Mouse (Mus musculus) embryonic facial prominence, embryonic 14.5 days (tissue): ENCODE measurements at regions not wholly inside any gene's neighbourhood (a gene's known extent, or its start where the extent isn't known, plus 50 kb on each side); places are given as distances from the start of the nearest gene placed in this dataset.

Source experiments
- ATAC-seq: fragments of 200-750 bp; cut with Nextera tagmentation; 2 replicates; pipeline ENCODE4 v1.8.0; 2017; ENCODE audit warnings: low read depth, moderate number of reproducible peaks, moderate TSS enrichment
- DNase-seq: peaks from one replicate; pipeline ENCODE4 v3.0.0-alpha.2; 2015; ENCODE audit warnings: low spot score
- H3K27ac ChIP-seq: fragments of 300-500 bp; sonication (generic); replicated peaks from 2 replicates; pipeline ENCODE4 v1.5.1; 2014; ENCODE audit warnings: low read depth, mild to moderate bottlenecking, low read length, moderate library complexity
- H3K27me3 ChIP-seq: fragments of 300-500 bp; sonication (generic); replicated peaks from 2 replicates; pipeline ENCODE4 v1.6.1; 2014; ENCODE audit warnings: low read length; ENCODE audit not compliant: control insufficient read depth, insufficient read depth
- H3K36me3 ChIP-seq: fragments of 300-500 bp; sonication (generic); 2 replicates; pipeline ENCODE4 v1.6.1; 2014; ENCODE audit warnings: low read length, mixed read lengths; ENCODE audit not compliant: control insufficient read depth, insufficient read depth
- H3K4me1 ChIP-seq: fragments of 300-500 bp; sonication (generic); 2 replicates; pipeline ENCODE4 v1.6.1; 2014; ENCODE audit warnings: antibody characterized with exemption, low read length; ENCODE audit not compliant: control insufficient read depth, insufficient read depth
- H3K4me2 ChIP-seq: fragments of 300-500 bp; sonication (generic); 2 replicates; pipeline ENCODE4 v1.6.1; 2014; ENCODE audit warnings: low read depth, mild to moderate bottlenecking, low read length, moderate library complexity, mixed read lengths
- H3K4me3 ChIP-seq: fragments of 300-500 bp; sonication (generic); 2 replicates; pipeline ENCODE4 v1.5.1; 2014; ENCODE audit warnings: low read depth, mild to moderate bottlenecking, low read length
- H3K9ac ChIP-seq: fragments of 300-500 bp; sonication (generic); 2 replicates; pipeline ENCODE4 v1.6.1; 2014; ENCODE audit warnings: low read depth, mild to moderate bottlenecking, low read length, moderate library complexity, mixed read lengths
- H3K9me3 ChIP-seq: fragments of 300-500 bp; sonication (generic); 2 replicates; pipeline ENCODE4 v1.6.1; 2016; ENCODE audit warnings: low read length; ENCODE audit not compliant: control insufficient read depth
- WGBS: fragments of 180-500 bp; shearing (Covaris S2); extraction: QIAGEN DNeasy Blood & Tissue Kit; methylation state at CpG from one replicate; pipeline ENCODE4 v1.1.7; 2014; 5-methylcytosine and 5-hydroxymethylcytosine counted together

- no peak overlapping the region for H3K4me2 ChIP-seq
- WGBS, result 71% methylated on average over 8 of the region's 8 CpGs
- H3K27me3 ChIP-seq, result no peaks in the 10 kb centered on the region
- no peaks in the 10 kb centered on the region for H3K36me3 ChIP-seq
- H3K4me1 ChIP-seq, result no peaks in the 10 kb centered on the region
- H3K27ac ChIP-seq, result no peak overlapping the region
- no peak for ATAC-seq
- H3K4me3 ChIP-seq, result no peak overlapping the region
- no peak overlapping the region for H3K9ac ChIP-seq
- no peak for DNase-seq
- no peaks in the 10 kb centered on the region for H3K9me3 ChIP-seq
Observed at GRCm38 (mm10) chr1:35957425-35958372, 110.5 kb upstream of the Hs6st1 start.

DNA sequence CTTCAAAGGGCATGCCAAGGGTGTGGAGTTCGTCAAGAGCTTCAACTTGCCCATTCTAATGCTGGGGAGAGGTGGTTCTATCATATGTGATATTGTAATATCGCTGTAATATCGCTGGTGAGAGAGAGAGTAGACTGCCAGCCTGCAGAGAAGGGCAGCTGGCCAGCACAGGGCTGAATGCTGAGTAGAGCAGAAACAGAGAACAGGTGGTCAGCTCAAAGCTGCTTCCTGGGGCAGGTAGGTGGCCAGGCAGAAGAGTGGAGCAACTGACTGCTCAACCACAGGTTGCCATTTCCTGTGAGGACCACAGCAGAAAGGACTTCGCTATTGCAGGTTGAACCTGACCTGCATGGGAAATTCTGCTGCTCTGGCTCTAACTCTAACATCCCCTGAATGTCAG lies 108.5 kb upstream of the Hs6st1 start:
- no peak overlapping the region for H3K4me2 ChIP-seq
- WGBS, result 88% methylated on average over 4 of the region's 4 CpGs
- no peaks in the 10 kb centered on the region for H3K27me3 ChIP-seq
- ATAC-seq (no peak), DNase-seq (no peak)
- no peak overlapping the region for H3K4me3 ChIP-seq
- no peaks in the 10 kb centered on the region for H3K36me3 ChIP-seq
- no peaks in the 10 kb centered on the region for H3K4me1 ChIP-seq
- no peak overlapping the region for H3K9ac ChIP-seq
- H3K27ac ChIP-seq, result no peak overlapping the region
- H3K9me3 ChIP-seq, result peaks cover under 1% of the 10 kb centered on the region; the same call in 1 of the 2 replicates

DNA sequence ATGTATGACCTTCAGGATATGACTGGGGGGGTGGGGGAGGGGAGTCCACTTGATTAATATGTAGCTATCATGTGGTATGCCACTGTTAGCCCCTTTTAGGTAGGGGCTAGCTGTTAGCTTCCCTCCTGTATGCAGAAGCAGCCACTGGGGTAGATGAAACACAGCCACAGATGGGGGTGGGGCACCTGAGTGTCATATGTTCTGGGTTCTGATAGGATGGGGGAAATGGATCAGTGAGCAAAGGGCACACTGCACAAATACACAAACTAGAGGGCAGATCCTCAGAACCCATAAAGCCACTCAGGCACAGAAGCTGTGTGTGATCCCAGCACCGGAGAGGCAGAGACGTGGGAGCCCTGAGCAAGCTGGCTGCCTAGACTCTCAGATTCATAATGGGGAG lies 107.4 kb upstream of the Hs6st1 start:
- Histone ChIP-seq H3K4me3 (no peak overlapping the region), H3K27me3 (no peaks in the 10 kb centered on the region), H3K4me2 (no peak overlapping the region), H3K27ac (no peak overlapping the region), H3K9ac (no peak overlapping the region), H3K36me3 (no peaks in the 10 kb centered on the region), H3K9me3 (peaks cover 5% of the 10 kb centered on the region; the same call in 1 of the 2 replicates), H3K4me1 (no peaks in the 10 kb centered on the region)
- DNase-seq (no peak), ATAC-seq (no peak)
- WGBS, result 95% methylated on average over 2 of the region's 2 CpGs

GRCm38 (mm10) chr1:35961923-35962322 lies 106.3 kb upstream of the Hs6st1 start:
- H3K4me2 ChIP-seq, result no peak overlapping the region
- H3K4me3 ChIP-seq, result no peak overlapping the region
- 0 out of 2 replicates have a peak, but pooled peaks have one; percentile 37 for ATAC-seq
- H3K36me3 ChIP-seq, result no peaks in the 10 kb centered on the region
- peaks cover 5% of the 10 kb centered on the region; the same call in 1 of the 2 replicates for H3K9me3 ChIP-seq
- DNase-seq, result peak; percentile 46
- H3K27ac ChIP-seq, result no peak overlapping the region
- H3K27me3 ChIP-seq, result no peaks in the 10 kb centered on the region
- WGBS, result 51% methylated on average over 6 of the region's 6 CpGs
- H3K4me1 ChIP-seq, result no peaks in the 10 kb centered on the region
- H3K9ac ChIP-seq, result no peak overlapping the region

- Histone ChIP-seq H3K27me3 (no peaks in the 10 kb centered on the region), H3K9me3 (peaks cover 11% of the 10 kb centered on the region; the same call in 1 of the 2 replicates), H3K4me3 (no peak overlapping the region), H3K9ac (no peak overlapping the region), H3K36me3 (no peaks in the 10 kb centered on the region), H3K27ac (peak overlapping the region; percentile 3; the same call in 1 of the 2 replicates), H3K4me1 (peaks cover 15% of the 10 kb centered on the region), H3K4me2 (no peak overlapping the region)
- no peak for ATAC-seq
- DNase-seq, result peak; percentile 89
Observed at GRCm38 (mm10) chr1:35968489-35968888, 99.7 kb upstream of the Hs6st1 start.

DNA sequence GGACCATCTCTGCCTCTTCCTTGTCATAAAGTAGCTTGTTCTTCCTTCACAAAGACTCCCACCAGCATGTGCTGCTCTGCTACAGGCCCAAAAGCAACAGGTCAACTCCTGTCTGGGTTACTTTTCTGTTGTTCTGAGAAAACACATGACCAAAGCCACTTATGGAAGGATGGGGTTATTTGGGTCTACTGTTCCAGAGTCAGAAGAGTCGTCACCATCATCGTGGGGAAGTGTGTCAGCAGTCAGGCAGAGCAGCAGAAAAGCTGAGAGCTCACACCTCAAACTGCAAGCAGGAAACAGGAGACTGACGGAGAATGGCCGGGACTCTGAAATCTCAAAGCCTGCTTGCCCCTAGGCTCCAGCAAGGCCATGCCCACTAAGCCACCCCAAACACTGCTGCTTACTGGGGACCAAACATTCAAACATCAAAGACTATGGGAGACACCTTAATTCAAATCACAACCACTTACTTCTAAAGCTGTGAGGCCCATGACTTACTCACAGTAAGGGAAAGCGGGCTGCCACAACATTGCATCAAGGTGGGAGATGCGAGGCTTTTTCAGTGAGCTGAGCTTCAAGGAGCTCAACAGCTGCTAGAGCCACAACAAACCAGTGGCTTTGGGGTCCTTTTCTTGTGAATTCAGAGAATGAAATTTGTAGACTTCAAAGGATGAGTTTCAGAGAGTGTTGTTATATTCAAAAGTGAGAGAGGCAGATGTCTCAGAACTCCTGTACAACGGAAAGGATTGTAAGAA lies 96.6 kb upstream of the Hs6st1 start:
- 58% methylated on average over 7 of the region's 7 CpGs for WGBS
- no peak for ATAC-seq

GRCm38 (mm10) chr1:35972190-35972584 lies 96.0 kb upstream of the Hs6st1 start:
- Histone ChIP-seq H3K9me3 (0 out of 2 replicates have a peak, but pooled peaks cover 6% of the 10 kb centered on the region), H3K27ac (no peak overlapping the region), H3K36me3 (no peaks in the 10 kb centered on the region), H3K4me2 (no peak overlapping the region), H3K4me1 (peaks cover 17% of the 10 kb centered on the region), H3K4me3 (no peak overlapping the region), H3K27me3 (no peaks in the 10 kb centered on the region), H3K9ac (no peak overlapping the region)
- WGBS, result 25% methylated on average over 5 of the region's 5 CpGs
- ATAC-seq (no peak), DNase-seq (no peak)

More for the DNA sequence above, 96.6 kb upstream of the Hs6st1 start:
- Histone ChIP-seq H3K27me3 (no peaks in the 10 kb centered on the region), H3K9me3 (0 out of 2 replicates have a peak, but pooled peaks cover 6% of the 10 kb centered on the region), H3K4me1 (peaks cover 17% of the 10 kb centered on the region), H3K27ac (no peak overlapping the region), H3K4me2 (no peak overlapping the region), H3K4me3 (no peak overlapping the region), H3K36me3 (no peaks in the 10 kb centered on the region), H3K9ac (no peak overlapping the region)
- no peak for DNase-seq

DNA sequence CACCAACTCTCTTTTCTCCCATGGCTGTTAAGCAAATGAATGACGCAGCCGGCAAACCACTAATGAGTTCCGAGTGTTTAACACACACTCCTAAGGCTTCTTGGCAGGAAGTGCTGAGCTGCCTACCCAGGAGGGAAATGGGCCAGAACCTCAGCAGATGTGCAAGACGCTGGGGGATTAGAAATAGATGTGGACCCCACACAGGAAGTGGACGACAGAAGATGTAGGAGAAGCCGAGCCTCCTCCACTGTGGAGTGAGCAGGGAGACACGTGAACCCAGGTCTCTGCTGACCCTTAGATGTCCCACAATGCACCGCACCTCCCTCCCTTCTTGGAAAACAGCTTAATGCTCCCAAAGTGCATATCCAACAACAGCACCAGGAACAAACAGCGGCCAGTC lies 94.8 kb upstream of the Hs6st1 start:
- peak; percentile 81 for DNase-seq
- peaks cover 17% of the 10 kb centered on the region for H3K4me1 ChIP-seq
- no peak overlapping the region for H3K4me3 ChIP-seq
- ATAC-seq, result peak; percentile 58
- no peaks in the 10 kb centered on the region for H3K9me3 ChIP-seq
- H3K4me2 ChIP-seq, result no peak overlapping the region
- H3K27ac ChIP-seq, result peak overlapping the region; percentile 35; the same call in 1 of the 2 replicates
- no peaks in the 10 kb centered on the region for H3K27me3 ChIP-seq
- H3K36me3 ChIP-seq, result no peaks in the 10 kb centered on the region
- H3K9ac ChIP-seq, result no peak overlapping the region
- WGBS, result 36% methylated on average over 9 of the region's 9 CpGs
